Mouse (Mus musculus): ENCODE measurements around the gene Mlf1.

Gene Mlf1

GRCm38 (mm10) chr3:67373872-67374271, at the start of gene Mlf1:
Mlf1 (plus strand) TSS chr3:67374097.
- peak; percentile 74 for DNase-seq (ENCODE audit: low read depth, low spot score)

DNA sequence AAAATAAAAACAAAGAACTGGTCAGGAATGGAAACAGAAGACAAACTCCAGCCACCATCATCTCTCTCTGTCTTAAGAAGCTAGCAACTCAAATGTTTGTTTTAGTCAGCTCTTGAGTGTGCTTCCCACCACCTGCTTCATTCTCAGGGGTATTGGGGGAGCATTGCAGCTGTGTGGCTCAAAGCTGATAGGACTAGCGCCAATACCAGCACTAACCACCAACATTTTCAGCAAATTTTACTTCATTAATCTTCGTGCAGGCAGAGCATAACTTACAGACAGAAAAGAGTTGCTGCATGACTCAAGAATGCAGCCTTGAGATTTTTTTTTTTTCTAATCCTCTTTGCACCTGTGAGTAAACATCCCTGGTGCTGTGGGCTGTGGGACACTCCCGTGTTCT, 34.3 kb upstream of the Mlf1 start:
- DNase-seq (ENCODE audit: low read depth, low spot score), result no peak

- DNase-seq (ENCODE audit: low read depth, low spot score), result no peak
These were observed 33.0 kb upstream of the Mlf1 start for GRCm38 (mm10) chr3:67340921-67341320.

DNA sequence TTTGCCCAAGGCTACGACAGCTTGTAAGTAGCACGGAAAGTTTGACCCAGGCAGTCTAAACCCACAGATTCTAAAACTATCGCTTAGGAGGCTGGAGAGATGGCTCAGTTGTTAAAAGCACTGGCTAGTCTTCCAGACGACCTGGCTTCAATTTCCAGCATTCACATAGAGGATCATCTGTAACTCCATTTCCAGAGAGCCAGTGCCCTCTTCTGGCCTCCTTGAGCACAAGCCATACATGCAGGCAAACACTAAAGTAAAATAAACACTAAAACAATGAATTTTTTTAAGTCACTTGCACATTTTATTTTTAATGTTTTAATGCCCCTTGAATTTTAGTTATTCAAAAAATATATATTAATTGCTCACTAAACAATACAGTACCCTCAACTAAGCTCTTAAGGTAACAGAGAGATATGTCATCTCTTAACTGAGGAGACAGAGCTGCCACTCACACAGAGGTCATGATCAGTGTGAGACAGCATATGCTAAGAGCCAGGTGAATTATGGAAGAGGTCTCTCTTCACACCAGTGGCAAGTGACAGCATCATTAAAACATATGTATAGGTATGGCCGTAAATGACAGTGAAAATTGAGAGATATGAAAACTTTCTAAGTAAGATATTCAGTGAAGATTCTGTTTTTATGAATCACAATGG, 30.8 kb upstream of the Mlf1 start:
- DNase-seq (ENCODE audit: low read depth, low spot score), result no peak

DNA sequence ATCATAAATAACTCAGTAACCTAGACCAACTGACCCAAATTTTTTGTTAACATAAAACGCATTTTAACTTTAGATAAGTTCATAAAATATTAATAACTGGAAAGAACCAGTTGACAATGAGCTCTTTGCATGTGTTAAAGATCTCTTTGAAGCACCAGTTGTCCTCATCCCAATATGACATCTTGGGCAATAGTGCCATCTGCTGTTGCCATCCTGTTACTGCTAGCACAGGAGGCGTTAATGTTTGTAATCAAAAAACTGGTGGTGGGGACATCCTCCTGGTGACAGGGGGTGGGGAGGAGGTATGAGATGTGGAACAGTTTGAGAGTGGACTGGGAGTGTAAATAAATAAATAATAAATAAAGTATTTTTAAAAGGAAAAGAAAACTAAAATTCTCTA, 29.3 kb upstream of the Mlf1 start:
- peak; percentile 5 for DNase-seq (ENCODE audit: low read depth, low spot score)

- no peak for DNase-seq (ENCODE audit: low read depth, low spot score)
These were observed 27.2 kb upstream of the Mlf1 start for GRCm38 (mm10) chr3:67346674-67347073.

DNA sequence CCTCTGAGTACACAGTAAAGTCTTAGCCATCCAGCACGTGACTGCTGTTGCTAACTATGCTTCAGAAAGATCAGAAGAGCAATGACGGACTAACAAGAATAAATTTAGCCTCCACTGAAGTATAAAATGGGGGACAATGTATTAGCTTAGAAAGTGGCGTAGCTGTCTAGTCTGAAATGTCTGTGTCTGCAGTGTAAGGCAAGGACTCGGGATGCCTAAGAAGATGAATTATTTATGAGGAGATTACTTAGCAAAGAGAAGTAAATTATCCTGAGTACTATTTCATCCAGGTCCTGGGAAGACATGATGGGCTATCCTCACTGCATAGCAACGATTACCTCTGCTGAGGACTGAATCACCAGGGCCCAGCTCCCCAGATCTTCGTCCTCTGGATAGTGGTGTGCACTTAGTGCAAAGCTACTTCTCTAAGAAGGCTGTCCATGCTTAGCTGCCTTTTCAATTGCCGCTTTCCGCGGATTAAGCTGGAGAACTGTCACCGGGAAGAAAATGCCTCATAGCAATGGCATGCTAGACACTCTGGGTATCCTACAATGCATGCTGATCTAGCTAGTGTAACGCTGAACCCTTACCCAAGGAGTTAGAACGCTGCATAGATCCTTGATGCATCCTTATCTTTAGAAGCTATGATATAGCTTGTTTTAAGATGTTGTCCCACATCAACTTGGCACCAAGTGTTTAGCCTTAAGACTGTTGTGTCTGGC, 22.3 kb upstream of the Mlf1 start:
- no peak for DNase-seq (ENCODE audit: low read depth, low spot score)

DNA sequence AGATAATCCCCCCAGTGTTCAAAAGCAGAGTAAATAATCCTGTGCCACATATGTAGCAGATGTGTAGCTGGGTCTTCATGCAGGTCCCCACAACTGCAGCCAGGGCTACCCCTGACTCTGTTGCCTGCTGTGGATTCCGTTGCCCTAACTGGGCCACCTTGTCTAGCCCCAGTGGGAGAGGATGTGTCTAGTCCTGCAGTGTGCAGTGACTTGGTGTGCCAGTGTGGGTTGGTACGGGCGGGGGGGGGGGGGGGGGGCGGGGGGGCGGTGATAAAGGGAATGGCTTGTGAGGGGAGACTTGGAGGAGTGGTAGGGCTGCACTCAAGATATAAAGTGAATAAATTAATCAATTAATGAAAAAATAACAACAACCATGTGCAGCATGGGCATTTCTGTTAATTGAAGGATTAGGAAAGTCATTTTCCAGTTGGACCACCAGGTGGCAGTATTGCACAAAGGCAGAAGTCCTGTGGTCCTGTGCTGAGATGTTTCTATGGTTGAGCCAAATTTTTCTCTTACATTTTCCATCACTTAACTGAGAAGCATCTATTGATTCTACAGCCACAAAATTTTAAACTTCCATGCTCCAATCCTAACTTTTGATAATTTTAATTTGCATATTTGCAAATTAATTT, 21.7 kb upstream of the Mlf1 start:
- no peak for DNase-seq (ENCODE audit: low read depth, low spot score)

DNA sequence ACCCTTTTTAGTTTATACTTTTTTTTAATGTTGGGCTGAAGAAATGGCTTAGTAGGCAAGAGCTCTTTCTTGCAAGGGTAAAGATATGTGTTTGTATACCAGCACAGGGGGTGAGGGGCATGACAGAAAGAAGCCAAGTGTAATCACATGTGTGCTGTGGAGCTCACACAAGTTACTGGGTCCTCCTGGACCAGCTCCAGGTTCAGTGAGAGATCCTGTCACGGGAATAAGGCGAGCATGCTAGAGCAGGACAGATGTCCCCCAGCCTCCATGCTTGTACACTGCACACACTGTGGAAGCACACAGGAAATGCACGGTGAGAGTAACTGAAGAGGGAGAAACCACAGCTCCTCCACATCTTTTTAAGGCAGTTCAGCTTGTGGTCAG, 21.1 kb upstream of the Mlf1 start:
- no peak for DNase-seq (ENCODE audit: low read depth, low spot score)

- no peak for DNase-seq (ENCODE audit: low read depth, low spot score)
These were observed 15.5 kb upstream of the Mlf1 start for GRCm38 (mm10) chr3:67358376-67358775.

- DNase-seq (ENCODE audit: low read depth, low spot score), result no peak
These were observed 7.6 kb upstream of the Mlf1 start for GRCm38 (mm10) chr3:67366087-67366892.

DNA sequence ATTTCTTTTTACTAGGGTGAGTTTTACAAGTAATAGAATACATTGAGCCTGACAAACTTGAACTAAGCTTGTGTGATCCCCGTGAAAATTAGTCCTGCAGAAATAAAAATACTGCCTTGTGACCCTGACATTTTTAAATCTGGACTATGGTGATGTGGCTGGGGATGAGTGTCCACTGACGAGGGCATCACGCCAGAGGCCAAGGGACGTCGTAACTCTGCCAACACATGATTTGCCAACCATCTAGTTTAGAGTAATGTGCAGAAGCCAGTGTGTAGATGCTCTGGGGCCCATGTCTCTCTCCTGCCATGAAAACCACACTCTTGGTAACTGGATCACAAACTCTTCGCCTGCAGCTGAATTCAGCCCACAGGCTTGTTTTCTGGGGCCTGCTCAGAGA, 6.4 kb upstream of the Mlf1 start:
- DNase-seq (ENCODE audit: low read depth, low spot score), result no peak

- no peak for DNase-seq (ENCODE audit: low read depth, low spot score)
These were observed 4.4 kb upstream of the Mlf1 start for GRCm38 (mm10) chr3:67369407-67370079.

GRCm38 (mm10) chr3:67372194-67372593, 1.7 kb upstream of the Mlf1 start:
- DNase-seq (ENCODE audit: low read depth, low spot score), result no peak

DNA sequence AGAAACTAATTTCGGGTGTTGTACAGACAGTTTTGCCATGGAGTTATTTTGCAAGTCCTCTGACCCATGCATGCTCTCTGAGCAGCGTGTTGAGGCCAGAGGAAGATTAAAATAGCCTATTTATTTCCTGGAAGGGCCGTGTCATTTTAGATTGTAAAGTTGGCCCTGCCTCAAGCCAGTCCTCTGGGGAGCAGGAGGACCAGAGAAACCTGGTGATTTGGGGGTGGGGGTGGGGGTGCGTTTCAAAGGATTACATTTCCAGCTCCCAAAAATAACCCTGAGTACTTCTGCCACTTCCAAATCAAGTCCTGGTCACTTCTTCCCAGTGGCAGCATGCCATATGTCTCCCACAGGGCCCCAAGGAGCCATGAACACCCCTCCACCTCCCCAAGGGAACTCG, 1.1 kb upstream of the Mlf1 start:
- DNase-seq (ENCODE audit: low read depth, low spot score), result no peak

DNA sequence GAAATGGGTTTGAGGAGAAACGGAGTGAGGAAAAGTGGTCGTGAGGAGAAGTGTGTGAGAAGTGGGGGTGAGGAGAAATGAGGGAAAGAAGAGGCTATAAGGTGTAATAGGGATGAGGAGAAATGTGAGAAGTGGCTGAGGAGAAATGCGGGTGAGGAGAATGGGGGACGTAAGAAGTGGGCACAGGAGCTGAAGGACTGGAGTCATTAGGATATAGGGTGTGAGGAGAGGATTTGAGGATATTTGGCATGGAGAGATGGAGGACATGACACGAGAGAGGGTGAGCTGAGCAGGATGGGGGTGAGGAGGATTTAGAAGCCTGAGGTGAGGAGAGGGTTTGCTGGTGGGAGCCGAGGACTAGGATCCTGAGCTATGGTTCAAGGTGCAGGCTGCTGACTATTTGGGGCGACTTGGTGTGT, 472 bp downstream of the Mlf1 start:
- DNase-seq (ENCODE audit: low read depth, low spot score), result no peak

DNA sequence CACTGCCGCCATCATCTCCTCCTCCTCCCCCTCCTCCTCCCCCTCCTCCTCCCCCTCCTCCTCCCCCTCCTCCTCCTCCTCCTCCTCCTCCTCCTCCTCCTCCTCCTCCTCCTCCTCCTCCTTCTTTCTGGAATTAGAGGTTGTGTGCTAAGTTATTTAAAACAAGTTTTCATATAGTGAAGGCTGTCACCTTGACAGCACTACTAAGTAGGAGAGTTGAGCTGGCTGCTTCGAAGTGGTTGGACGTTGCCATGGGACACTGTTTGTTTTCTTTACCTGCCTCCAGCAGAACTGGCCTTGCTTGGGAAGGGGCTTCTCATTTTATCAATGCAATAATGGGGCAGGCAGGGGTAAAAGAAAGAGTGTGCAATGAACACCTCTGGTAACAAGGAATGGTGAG, 1.2 kb downstream of the Mlf1 start, which contains the start of gene Gm17402:
Gene Gm17402 (minus strand): TSS at position 101 of the 400 bp plus-strand sequence.
- DNase-seq (ENCODE audit: low read depth, low spot score), result no peak

GRCm38 (mm10) chr3:67378215-67378614, 4.3 kb downstream of the Mlf1 start:
- no peak for DNase-seq (ENCODE audit: low read depth, low spot score)

DNA sequence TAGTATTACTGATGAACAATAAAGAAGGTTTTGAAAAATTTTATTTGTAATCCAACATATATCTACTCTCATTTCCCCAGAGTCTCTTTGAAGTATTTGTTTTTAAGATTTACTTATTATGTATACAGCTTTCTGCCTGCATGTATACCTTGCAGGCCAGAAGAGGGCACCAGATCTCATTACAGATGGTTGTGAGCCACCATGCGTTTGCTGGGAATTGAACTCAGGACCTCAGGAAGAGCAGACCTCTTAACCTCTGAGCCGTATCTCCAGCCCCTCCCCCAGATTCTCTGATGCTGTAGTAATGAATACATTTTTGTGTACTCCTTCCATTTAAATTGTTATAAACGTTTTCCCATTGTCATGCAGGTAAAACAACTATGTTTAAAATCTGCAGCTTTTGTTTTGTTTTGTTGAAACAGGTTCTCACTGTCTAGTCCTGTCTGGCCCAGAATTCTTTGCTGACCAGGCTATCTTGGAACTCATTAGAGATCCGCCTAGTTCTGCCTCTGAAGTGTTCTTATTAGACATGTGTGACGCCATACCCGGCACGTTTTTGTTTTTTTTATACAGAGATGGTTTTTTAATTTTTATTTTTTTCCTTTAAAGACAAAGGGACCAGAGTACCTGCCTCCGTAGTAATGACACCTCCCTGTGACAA, 55.6 kb downstream of the Mlf1 start:
- no peak for DNase-seq (ENCODE audit: low read depth, low spot score)

DNA sequence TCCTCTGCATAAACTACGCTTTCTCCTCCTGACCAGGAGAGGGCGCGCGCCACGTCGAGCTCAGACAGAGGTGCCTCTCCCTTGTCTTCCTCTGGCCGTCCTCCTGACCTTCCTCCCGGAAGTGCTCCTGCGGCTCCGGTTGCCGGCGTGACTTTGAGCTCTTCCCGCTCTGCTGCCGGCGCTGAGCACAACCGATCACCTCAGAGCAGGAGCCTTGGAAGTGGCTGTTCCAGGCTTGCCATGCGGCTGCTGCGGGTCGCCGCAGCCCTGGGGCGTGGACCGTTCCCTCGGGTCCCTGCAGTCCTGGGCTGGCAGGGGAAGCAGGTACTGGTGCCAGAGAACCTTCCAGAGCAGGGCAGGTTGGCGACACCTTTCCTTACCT, 56.1 kb downstream of the Mlf1 start, which contains the start of gene Gfm1:
Gene Gfm1 (plus strand): TSS at position 98 of the 382 bp plus-strand sequence.
- DNase-seq (ENCODE audit: low read depth, low spot score), result peak; percentile 59

DNA sequence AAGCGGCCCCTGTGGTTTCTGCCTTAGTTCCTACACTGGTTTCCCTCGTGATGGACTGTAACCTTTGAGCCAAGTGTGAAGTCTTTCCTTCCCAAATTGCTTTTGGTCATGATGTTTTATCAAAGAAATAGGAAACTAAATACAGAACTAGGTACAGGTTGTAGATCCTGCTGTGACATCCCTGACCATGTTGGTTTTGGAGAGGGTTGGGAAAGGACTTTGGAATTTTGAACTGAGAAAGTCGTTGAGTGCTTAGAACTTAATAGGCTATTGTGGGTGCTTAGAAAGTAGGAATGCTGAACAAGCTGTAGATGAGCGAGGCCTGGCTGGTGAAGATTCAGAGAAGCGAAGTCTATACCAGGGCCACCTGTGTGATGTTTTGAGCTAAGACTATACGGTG, 60.1 kb downstream of the Mlf1 start:
- no peak for DNase-seq (ENCODE audit: low read depth, low spot score)

Data from WW6 (cell line).